Comparison of ENCODE assay signal across 14 mouse cellular contexts in the genomic region with DNA sequence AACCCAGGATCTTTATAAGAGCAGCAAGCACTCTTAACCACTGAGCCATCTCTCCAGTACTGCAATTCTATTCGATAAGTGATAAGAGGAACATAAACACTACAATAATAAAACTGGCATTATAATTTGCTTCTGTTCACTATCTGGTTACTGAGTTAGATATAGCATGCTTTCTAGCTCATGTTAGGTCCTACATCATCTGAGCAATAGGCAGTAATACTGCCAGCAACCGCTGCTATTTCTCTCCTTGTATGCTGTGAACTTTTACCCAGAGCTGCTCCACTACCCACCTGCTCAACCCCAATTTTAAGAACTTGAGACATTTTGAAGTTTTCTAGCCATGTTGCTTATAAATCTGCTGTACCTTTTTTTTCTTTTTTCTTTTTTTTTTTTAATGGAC.
DNase-seq lines count a peak whose midpoint lies in the region; ATAC-seq and TF ChIP-seq lines count a peak whose summit lies in the region.
"Had no signal": no experiment of that assay in that cellular context is flagged by ENCODE, and none has a peak within 500 bp of the region (broad histone marks: within the 10 kb centered on the region; RNA-seq: fewer than 3 reads in every experiment).

No protein-coding gene starts in this region.

- no peak for TF ChIP-seq RAD21 in CH12.LX (IDR thresholded peaks at IDR 0.05; ENCODE audit: low read depth, low read length)
- no peak for TF ChIP-seq RAD21 in MEL (IDR thresholded peaks at IDR 0.05; ENCODE audit: low read depth, low read length)

- H3K79me2 ChIP-seq in CH12.LX (replicated peaks; ENCODE audit: control insufficient read depth, extremely low read depth, insufficient read depth, poor library complexity, severe bottlenecking): peaks cover 2% of the 10 kb centered on the region; the same call in 1 of the 2 replicates
- H3K79me2 ChIP-seq in MEL (ENCODE audit: control insufficient read depth, insufficient read depth, low read length, poor library complexity): no peaks in the 10 kb centered on the region

- H3K9ac ChIP-seq in intestine, postnatal 0 days (ENCODE audit: low read depth, low read length): no peak overlapping the region
- H3K9ac ChIP-seq in intestine, embryonic 16.5 days (ENCODE audit: low read depth, low read length): no peak overlapping the region
- peak overlapping the region; percentile 73 for H3K9ac ChIP-seq in CH12.LX (ENCODE audit: insufficient read depth, low read depth)
- H3K9ac ChIP-seq in MEL (ENCODE audit: control insufficient read depth, low read depth, low read length, poor library complexity, severe bottlenecking): no peak overlapping the region
- H3K9ac ChIP-seq in heart, embryonic 12.5 days: no peak overlapping the region

- no peak overlapping the region for H3K27ac ChIP-seq in intestine, postnatal 0 days (ENCODE audit: low read depth, low read length)
- H3K27ac ChIP-seq in intestine, embryonic 16.5 days (ENCODE audit: low read length): no peak overlapping the region
- H3K27ac ChIP-seq in CH12.LX (ENCODE audit: insufficient read depth, low read depth) (no peak overlapping the region), MEL (ENCODE audit: control insufficient read depth, low read depth, low read length) (no peak overlapping the region)
- H3K27ac ChIP-seq in heart, embryonic 12.5 days (ENCODE audit: poor library complexity, severe bottlenecking): no peak overlapping the region

- ATAC-seq in intestine, postnatal 0 days: peak; percentile 56; the same call in 1 of the 2 replicates
- no peak for ATAC-seq in intestine, embryonic 16.5 days
- ATAC-seq in heart, embryonic 12.5 days (ENCODE audit: insufficient number of reproducible peaks, low FRiP score): no peak

- no peak overlapping the region for H3K4me2 ChIP-seq in intestine, postnatal 0 days (replicated peaks; ENCODE audit: low read depth)
- H3K4me2 ChIP-seq in intestine, embryonic 16.5 days (ENCODE audit: low read depth, low read length): no peak overlapping the region
- H3K4me2 ChIP-seq in CH12.LX (ENCODE audit: insufficient read depth, low read depth, poor library complexity, severe bottlenecking): peak overlapping the region; percentile 82
- H3K4me2 ChIP-seq in heart, embryonic 12.5 days: no peak overlapping the region

- H3K9me3 ChIP-seq in intestine, postnatal 0 days (ENCODE audit: control insufficient read depth): no peaks in the 10 kb centered on the region
- no peaks in the 10 kb centered on the region for H3K9me3 ChIP-seq in intestine, embryonic 16.5 days (ENCODE audit: control insufficient read depth, low read length)
- no peaks in the 10 kb centered on the region for H3K9me3 ChIP-seq in CH12.LX (replicated peaks; ENCODE audit: low read length)
- H3K9me3 ChIP-seq in MEL (replicated peaks; ENCODE audit: insufficient read depth, low read length): no peaks in the 10 kb centered on the region
- H3K9me3 ChIP-seq in heart, embryonic 12.5 days (replicated peaks): no peaks in the 10 kb centered on the region

- no peaks in the 10 kb centered on the region for H3K4me1 ChIP-seq in intestine, postnatal 0 days (replicated peaks; ENCODE audit: control insufficient read depth, insufficient read depth, low read length)
- no peaks in the 10 kb centered on the region for H3K4me1 ChIP-seq in intestine, embryonic 16.5 days (ENCODE audit: control insufficient read depth, insufficient read depth, low read length)
- no peaks in the 10 kb centered on the region for H3K4me1 ChIP-seq in CH12.LX (ENCODE audit: control insufficient read depth in 1 of 2, insufficient read depth in 2 of 2)
- H3K4me1 ChIP-seq in MEL (ENCODE audit: control insufficient read depth in 1 of 2, insufficient read depth in 2 of 2, low read length in 2 of 2): peaks cover 0 to 3% of the 10 kb centered on the region in 2 experiments; a peak in 1 of 4 replicates
- H3K4me1 ChIP-seq in heart, embryonic 12.5 days (replicated peaks): no peaks in the 10 kb centered on the region

- no peaks in the 10 kb centered on the region for H3K36me3 ChIP-seq in intestine, postnatal 0 days (ENCODE audit: control insufficient read depth, insufficient read depth)
- no peaks in the 10 kb centered on the region for H3K36me3 ChIP-seq in intestine, embryonic 16.5 days (ENCODE audit: control insufficient read depth, insufficient read depth, low read length)
- peaks cover 2 to 9% of the 10 kb centered on the region in 2 experiments for H3K36me3 ChIP-seq in CH12.LX (replicated peaks in 1 of 2; ENCODE audit: control insufficient read depth in 1 of 2, insufficient read depth in 1 of 2, low read length in 1 of 2)
- H3K36me3 ChIP-seq in MEL (ENCODE audit: control insufficient read depth in 1 of 2, insufficient read depth in 2 of 2, low read length in 2 of 2): no peaks in the 10 kb centered on the region
- H3K36me3 ChIP-seq in heart, embryonic 12.5 days: no peaks in the 10 kb centered on the region
- H3K36me3 ChIP-seq: G1E had no signal

- 64% methylated on average over 2 of the region's 2 CpGs for WGBS in intestine, postnatal 0 days
- 80% methylated on average over 2 of the region's 2 CpGs for WGBS in intestine, embryonic 16.5 days
- WGBS in heart, embryonic 12.5 days: 92% methylated on average over 2 of the region's 2 CpGs

- in situ Hi-C loops in CH12.LX (cut with MboI; ENCODE audit: low pct_ligation_motif_present, low pct_unique_long_range_greater_than_20kb, low sequenced_read_pairs): loop anchor here (25.0 kb wide), 1 partner anchor 394 kb away; no protein-coding TSS in a partner anchor

- no peak overlapping the region for H3K4me3 ChIP-seq in intestine, postnatal 0 days (ENCODE audit: low read depth, low read length)
- H3K4me3 ChIP-seq in intestine, embryonic 16.5 days (ENCODE audit: low read length): no peak overlapping the region
- H3K4me3 ChIP-seq in CH12.LX (replicated peaks in 1 of 3; ENCODE audit: low read depth in 2 of 3, low read length in 2 of 3, poor library complexity in 1 of 3) (peak overlapping the region; percentile 52 to 73 (median 57)), MEL (ENCODE audit: control insufficient read depth in 1 of 2, insufficient read depth in 1 of 2, low read depth in 2 of 2, low read length in 2 of 2) (no peak overlapping the region)
- H3K4me3 ChIP-seq in heart, embryonic 12.5 days: no peak overlapping the region

- TF ChIP-seq EP300 in CH12.LX (IDR thresholded peaks at IDR 0.05; ENCODE audit: low read length): no peak
- no peak for TF ChIP-seq EP300 in MEL (IDR thresholded peaks at IDR 0.05; ENCODE audit: low read depth in 1 of 2, low read length in 2 of 2)

- DNase-seq in CH12.LX (ENCODE audit: extremely low read depth) (peak; percentile 50), MEL (ENCODE audit: low read depth, low spot score) (peak; percentile 5), adipocyte (ENCODE audit: low spot score) (no peak)
- DNase-seq in naive thymus-derived CD4-positive, alpha-beta T cell, adult 2 months (ENCODE audit: low read depth): peak; percentile 8
- DNase-seq in embryo, embryonic 10.5 days (ENCODE audit: low spot score): no peak
- DNase-seq: cerebellum, adult 11 months; cerebellum, adult 11-12 months; cerebellum, adult 2 months; cerebellum, adult 8-10 months had no signal

- TF ChIP-seq POLR2A in CH12.LX (IDR thresholded peaks at IDR 0.05; ENCODE audit: low read depth, low read length) (no peak), MEL (IDR thresholded peaks at IDR 0.05; ENCODE audit: control insufficient read depth in 1 of 2, insufficient read depth in 1 of 2, low read depth in 1 of 2, low read length in 2 of 2, poor library complexity in 1 of 2) (no peak)

- dilution Hi-C loops in CH12.LX (cut with MboI; ENCODE audit: extremely low pct_ligation_motif_present, extremely low pct_unique_long_range_greater_than_20kb, low sequenced_read_pairs): no loop called here

- H3K27me3 ChIP-seq in intestine, postnatal 0 days (replicated peaks; ENCODE audit: control insufficient read depth, insufficient read depth, low read length): no peaks in the 10 kb centered on the region
- no peaks in the 10 kb centered on the region for H3K27me3 ChIP-seq in intestine, embryonic 16.5 days (replicated peaks; ENCODE audit: control insufficient read depth, insufficient read depth, low read length)
- H3K27me3 ChIP-seq in CH12.LX (replicated peaks) (no peaks in the 10 kb centered on the region), MEL (ENCODE audit: control insufficient read depth in 1 of 2, insufficient read depth in 2 of 2, low read length in 2 of 2) (no peaks in the 10 kb centered on the region; a peak in 1 of 4 replicates)
- H3K27me3 ChIP-seq in heart, embryonic 12.5 days (replicated peaks): no peaks in the 10 kb centered on the region
- H3K27me3 ChIP-seq: Patski had no signal

- no peak for TF ChIP-seq CTCF in intestine, postnatal 0 days (IDR thresholded peaks at IDR 0.05; ENCODE audit: low read depth)
- TF ChIP-seq CTCF in CH12.LX (conservative IDR thresholded peaks at IDR 0.05 in 1 of 2, IDR thresholded peaks at IDR 0.05 in 1 of 2; ENCODE audit: low read depth in 2 of 2, low read length in 2 of 2): no peak
- no peak for TF ChIP-seq CTCF in MEL (IDR thresholded peaks at IDR 0.05 in 2 of 3, conservative IDR thresholded peaks at IDR 0.05 in 1 of 3; ENCODE audit: control insufficient read depth in 1 of 3, insufficient read depth in 1 of 3, low read depth in 2 of 3, low read length in 3 of 3, poor library complexity in 1 of 3, severe bottlenecking in 1 of 3)

TF ChIP-seq in CH12.LX, 34 proteins besides CTCF, POLR2A, EP300 and RAD21 (continues in another document):
- TF ChIP-seq TCF12 (IDR thresholded peaks at IDR 0.05; ENCODE audit: low read depth, low read length) (0 out of 2 replicates have a peak, but pooled peaks have one; percentile 9), GABPA (IDR thresholded peaks at IDR 0.05; ENCODE audit: insufficient replicate concordance, low read depth, low read length) (no peak), NELFE (IDR thresholded peaks at IDR 0.05; ENCODE audit: low read depth, low read length) (no peak), MAX (IDR thresholded peaks at IDR 0.05; ENCODE audit: low read length) (peak; percentile 40; the same call in 1 of the 2 replicates), MYC (IDR thresholded peaks at IDR 0.05; ENCODE audit: low read depth, low read length) (peak; percentile 41; the same call in 1 of the 2 replicates), CHD1 (IDR thresholded peaks at IDR 0.05; ENCODE audit: low read depth, low read length) (peak; percentile 78; the same call in 1 of the 2 replicates)

TF ChIP-seq in MEL, 35 proteins besides CTCF, POLR2A, EP300 and RAD21 (continues in another document):
- TF ChIP-seq SIN3A (IDR thresholded peaks at IDR 0.05; ENCODE audit: low read length) (no peak), ZC3H11A (IDR thresholded peaks at IDR 0.05; ENCODE audit: low read depth, low read length) (no peak), ZMIZ1 (IDR thresholded peaks at IDR 0.05; ENCODE audit: low read depth, low read length) (no peak), CHD1 (IDR thresholded peaks at IDR 0.05; ENCODE audit: low read depth, low read length) (no peak), USF2 (IDR thresholded peaks at IDR 0.05; ENCODE audit: borderline replicate concordance in 1 of 2, insufficient read depth in 1 of 2, low read depth in 1 of 2, low read length in 2 of 2) (no peak), MAX (IDR thresholded peaks at IDR 0.05; ENCODE audit: low read length) (no peak), NRF1 (IDR thresholded peaks at IDR 0.05; ENCODE audit: insufficient read depth, low read depth, low read length, poor library complexity, severe bottlenecking) (no peak), MAFK (IDR thresholded peaks at IDR 0.05; ENCODE audit: borderline replicate concordance, low read depth, low read length) (no peak)

Comparison
In these comparisons a context has a peak if more than half of its experiments do, and no peak if none do; other contexts are left out.
1. H3K4me3 ChIP-seq: peak in CH12.LX (3 of 3); none in intestine, postnatal 0 days (single experiment), intestine, embryonic 16.5 days (single experiment), MEL (0 of 2) and heart, embryonic 12.5 days (single experiment).
2. DNase-seq: peak in CH12.LX (single experiment), MEL (single experiment) and naive thymus-derived CD4-positive, alpha-beta T cell, adult 2 months (single experiment); none in embryo, embryonic 10.5 days (single experiment) and adipocyte (single experiment).